In the genomic region with DNA sequence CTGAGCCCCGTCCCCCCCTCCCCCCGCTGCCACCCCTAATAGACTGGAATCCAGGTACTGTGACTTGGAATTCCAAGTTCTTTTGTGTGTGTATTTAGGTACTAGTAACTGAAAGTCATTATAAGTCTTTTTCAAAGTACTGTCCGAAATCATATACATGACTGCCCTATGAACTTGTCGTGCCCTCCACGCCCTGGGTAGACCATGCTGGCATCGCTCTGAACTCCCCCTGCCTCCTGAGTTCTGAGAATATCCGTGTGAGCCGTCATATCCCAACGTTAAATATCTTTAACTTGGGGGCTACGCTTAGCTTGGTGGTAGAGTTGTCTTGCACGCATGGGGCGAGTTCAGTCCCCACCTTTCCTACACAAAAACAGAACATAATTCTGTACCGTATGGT, we compare ENCODE assay signal across 9 mouse cellular contexts. TPM values are rescaled to one million over a fixed set of nuclear protein-coding genes. Genes with fewer than 3 reads are reported as not detected.
DNase-seq lines count a peak whose midpoint lies in the region; ATAC-seq lines count a peak whose summit lies in the region.
"Had no signal": no experiment of that assay in that cellular context is flagged by ENCODE, and none has a peak within 500 bp of the region (broad histone marks: within the 10 kb centered on the region; RNA-seq: fewer than 3 reads in every experiment).

No protein-coding gene starts in this region.

- H3K9ac ChIP-seq in kidney, embryonic 15.5 days: peak overlapping the region; percentile 95
- H3K9ac ChIP-seq in hindbrain, embryonic 14.5 days: peak overlapping the region; percentile 87
- H3K9ac ChIP-seq in midbrain, embryonic 15.5 days: peak overlapping the region; percentile 70

- peak; percentile 1; the same call in 1 of the 2 replicates for ATAC-seq in kidney, embryonic 15.5 days (replicated peaks; ENCODE audit: low FRiP score)
- no peak for ATAC-seq in hindbrain, embryonic 14.5 days (ENCODE audit: low FRiP score)
- ATAC-seq in midbrain, embryonic 15.5 days (replicated peaks): peak; percentile 25; the same call in 1 of the 2 replicates

- H3K4me2 ChIP-seq in kidney, embryonic 15.5 days: peak overlapping the region; percentile 77
- peak overlapping the region; percentile 73 for H3K4me2 ChIP-seq in hindbrain, embryonic 14.5 days (replicated peaks)
- peak overlapping the region; percentile 67 for H3K4me2 ChIP-seq in midbrain, embryonic 15.5 days

- 46% methylated on average over 13 of the region's 13 CpGs for WGBS in kidney, embryonic 15.5 days
- WGBS in hindbrain, embryonic 14.5 days: 50% methylated on average over 13 of the region's 13 CpGs
- WGBS in midbrain, embryonic 15.5 days: 52% methylated on average over 13 of the region's 13 CpGs

- H3K36me3 ChIP-seq in kidney, embryonic 15.5 days: peaks cover 37% of the 10 kb centered on the region
- H3K36me3 ChIP-seq in hindbrain, embryonic 14.5 days (replicated peaks; ENCODE audit: control insufficient read depth, insufficient read depth): peaks cover 31% of the 10 kb centered on the region
- H3K36me3 ChIP-seq in midbrain, embryonic 15.5 days (replicated peaks): peaks cover 17% of the 10 kb centered on the region

- H3K27me3 ChIP-seq in kidney, embryonic 15.5 days: no peaks in the 10 kb centered on the region
- no peaks in the 10 kb centered on the region for H3K27me3 ChIP-seq in hindbrain, embryonic 14.5 days (ENCODE audit: control insufficient read depth, insufficient read depth, low read length)
- no peaks in the 10 kb centered on the region for H3K27me3 ChIP-seq in midbrain, embryonic 15.5 days (replicated peaks)

- peaks cover 12% of the 10 kb centered on the region for H3K4me1 ChIP-seq in kidney, embryonic 15.5 days
- H3K4me1 ChIP-seq in brown adipose tissue, adult 24 weeks (ENCODE audit: control insufficient read depth, insufficient read depth, insufficient read length, low read length): peaks cover 2% of the 10 kb centered on the region
- peaks cover 4% of the 10 kb centered on the region; the same call in 1 of the 2 replicates for H3K4me1 ChIP-seq in hindbrain, embryonic 14.5 days (replicated peaks; ENCODE audit: control insufficient read depth, insufficient read depth, low read length)
- peaks cover 8% of the 10 kb centered on the region; the same call in 1 of the 2 replicates for H3K4me1 ChIP-seq in midbrain, embryonic 15.5 days

- H3K4me3 ChIP-seq in kidney, embryonic 15.5 days (replicated peaks): peak overlapping the region; percentile 75
- H3K4me3 ChIP-seq in brown adipose tissue, adult 24 weeks (ENCODE audit: insufficient read depth, low read depth, low read length): peak overlapping the region; percentile 98
- peak overlapping the region; percentile 65 for H3K4me3 ChIP-seq in hindbrain, embryonic 14.5 days (replicated peaks; ENCODE audit: low read length)
- peak overlapping the region; percentile 50 for H3K4me3 ChIP-seq in midbrain, embryonic 15.5 days

- DNase-seq in kidney, postnatal 36 days: no peak
- no peak for DNase-seq in hindbrain, embryonic 14.5 days (ENCODE audit: low spot score)
- no peak for DNase-seq in urinary bladder, postnatal 10 days (ENCODE audit: low spot score)
- no peak for DNase-seq in layer of hippocampus, postnatal 36 days
- no peak for DNase-seq in adrenal gland, adult (ENCODE audit: inconsistent age in 2 of 2, low spot score in 1 of 2)

- H3K27ac ChIP-seq in kidney, embryonic 15.5 days: peak overlapping the region; percentile 93
- no peak overlapping the region for H3K27ac ChIP-seq in brown adipose tissue, adult 24 weeks (replicated peaks; ENCODE audit: low read depth, low read length)
- peak overlapping the region; percentile 92 for H3K27ac ChIP-seq in hindbrain, embryonic 14.5 days
- H3K27ac ChIP-seq in midbrain, embryonic 15.5 days: peak overlapping the region; percentile 91

- H3K9me3 ChIP-seq in kidney, embryonic 15.5 days (replicated peaks): no peaks in the 10 kb centered on the region
- no peaks in the 10 kb centered on the region for H3K9me3 ChIP-seq in hindbrain, embryonic 14.5 days (ENCODE audit: control insufficient read depth, low read length)
- no peaks in the 10 kb centered on the region for H3K9me3 ChIP-seq in midbrain, embryonic 15.5 days

RNA-seq across cellular contexts. Expression of a gene that starts 0.7 kb away (rescaled TPM):
- polyA plus RNA-seq in kidney, embryonic 15.5 days (2015; fragmentation: Nextera tagmentation; extraction: Ambion mirVana): 6.0 and 6.9 TPM in 2 replicates
- 6.1 and 11.5 TPM in 2 replicates for polyA plus RNA-seq in brown adipose tissue, adult 24 weeks (2012; ENCODE audit: insufficient read depth, insufficient read length, missing spikeins)
- polyA plus RNA-seq in hindbrain, embryonic 14.5 days (2014; fragmentation: Nextera tagmentation; extraction: Ambion mirVana): 5.2 and 5.5 TPM in 2 replicates
- 4.4 and 6.7 TPM in 2 replicates for polyA plus RNA-seq in midbrain, embryonic 15.5 days (2015; fragmentation: Nextera tagmentation; extraction: Ambion mirVana)
- total RNA-seq in layer of hippocampus, postnatal 36 days (2021): 1 to 10 TPM; 2.5 TPM

RNA-seq across cellular contexts. Expression of a gene that starts 3.9 kb away (rescaled TPM):
- polyA plus RNA-seq in kidney, embryonic 15.5 days (2015; fragmentation: Nextera tagmentation; extraction: Ambion mirVana): 1.7 and 2.9 TPM in 2 replicates
- not detected in 2 replicates for polyA plus RNA-seq in brown adipose tissue, adult 24 weeks (2012; ENCODE audit: insufficient read depth, insufficient read length, missing spikeins)
- 2.3 and 2.6 TPM in 2 replicates for polyA plus RNA-seq in hindbrain, embryonic 14.5 days (2014; fragmentation: Nextera tagmentation; extraction: Ambion mirVana)
- polyA plus RNA-seq in midbrain, embryonic 15.5 days (2015; fragmentation: Nextera tagmentation; extraction: Ambion mirVana): 5.4 and 7.6 TPM in 2 replicates
- total RNA-seq in layer of hippocampus, postnatal 36 days (2021): 1 to 10 TPM in 1 of 2 experiments, under 1 TPM in 1; 0.91 to 1.7 TPM
- total RNA-seq: granulocyte monocyte progenitor cell, adult 5-6 weeks had no signal

RNA-seq across cellular contexts. Expression of a gene that starts 24.2 kb away (rescaled TPM):
- polyA plus RNA-seq in kidney, embryonic 15.5 days (2015; fragmentation: Nextera tagmentation; extraction: Ambion mirVana): 145 and 164 TPM in 2 replicates
- 77.1 and 88.1 TPM in 2 replicates for polyA plus RNA-seq in brown adipose tissue, adult 24 weeks (2012; ENCODE audit: insufficient read depth, insufficient read length, missing spikeins)
- polyA plus RNA-seq in hindbrain, embryonic 14.5 days (2014; fragmentation: Nextera tagmentation; extraction: Ambion mirVana): 104 and 111 TPM in 2 replicates
- 114 and 129 TPM in 2 replicates for polyA plus RNA-seq in midbrain, embryonic 15.5 days (2015; fragmentation: Nextera tagmentation; extraction: Ambion mirVana)
- 10 to 100 TPM; 60.2 to 67.8 TPM for total RNA-seq in layer of hippocampus, postnatal 36 days (2021)

RNA-seq across cellular contexts. Expression of a gene that starts 42.3 kb away (rescaled TPM):
- polyA plus RNA-seq in kidney, embryonic 15.5 days (2015; fragmentation: Nextera tagmentation; extraction: Ambion mirVana): 18.2 and 20.0 TPM in 2 replicates
- polyA plus RNA-seq in brown adipose tissue, adult 24 weeks (2012; ENCODE audit: insufficient read depth, insufficient read length, missing spikeins): 3.8 and 5.2 TPM in 2 replicates
- 22.4 and 27.9 TPM in 2 replicates for polyA plus RNA-seq in hindbrain, embryonic 14.5 days (2014; fragmentation: Nextera tagmentation; extraction: Ambion mirVana)
- 29.8 and 30.7 TPM in 2 replicates for polyA plus RNA-seq in midbrain, embryonic 15.5 days (2015; fragmentation: Nextera tagmentation; extraction: Ambion mirVana)
- 10 to 100 TPM; 39.4 to 41.2 TPM for total RNA-seq in layer of hippocampus, postnatal 36 days (2021)

RNA-seq across cellular contexts. Expression of a gene that starts 51.3 kb away (rescaled TPM):
- polyA plus RNA-seq in kidney, embryonic 15.5 days (2015; fragmentation: Nextera tagmentation; extraction: Ambion mirVana): 2.0 TPM in 2 replicates
- 10.5 and 17.4 TPM in 2 replicates for polyA plus RNA-seq in brown adipose tissue, adult 24 weeks (2012; ENCODE audit: insufficient read depth, insufficient read length, missing spikeins)
- 0.51 and 0.64 TPM in 2 replicates for polyA plus RNA-seq in hindbrain, embryonic 14.5 days (2014; fragmentation: Nextera tagmentation; extraction: Ambion mirVana)
- polyA plus RNA-seq in midbrain, embryonic 15.5 days (2015; fragmentation: Nextera tagmentation; extraction: Ambion mirVana): 0.65 and 1.1 TPM in 2 replicates
- under 1 TPM; 0.82 to 0.88 TPM for total RNA-seq in layer of hippocampus, postnatal 36 days (2021)
- total RNA-seq: granulocyte monocyte progenitor cell, adult 5-6 weeks had no signal
